Mouse (Mus musculus) lung, postnatal 36 days (tissue): ENCODE measurements at regions not wholly inside any gene's neighbourhood (a gene's known extent, or its start where the extent isn't known, plus 50 kb on each side); places are given as distances from the start of the nearest gene placed in this dataset.

Experiments used
- DNase-seq: peaks from one replicate; pipeline ENCODE4 v3.0.0; 2022; ENCODE audit warnings: mixed read lengths

DNA sequence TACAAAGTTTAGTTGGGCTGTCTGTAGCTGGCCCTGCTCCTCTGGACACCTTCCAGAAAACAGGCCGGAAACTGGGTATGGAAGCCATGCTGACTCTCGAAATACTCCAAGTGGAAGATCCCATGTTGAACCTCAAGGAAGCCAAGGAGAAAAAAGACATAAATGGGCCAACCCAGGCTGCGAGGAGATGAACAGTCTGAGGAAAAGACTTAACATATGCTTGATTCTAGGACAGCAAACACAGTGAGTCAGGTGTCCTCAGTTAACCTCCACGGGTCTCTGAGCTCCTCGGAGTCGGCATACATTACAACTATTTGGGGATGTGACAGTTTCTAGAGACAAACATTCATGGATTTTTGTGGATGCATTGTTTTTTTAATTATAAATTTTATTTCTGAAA, 60.0 kb upstream of the Msi2 start:
- DNase-seq: no peak

- no peak for DNase-seq
Observed at GRCm38 (mm10) chr11:88774401-88774931, 56.2 kb upstream of the Msi2 start.

DNA sequence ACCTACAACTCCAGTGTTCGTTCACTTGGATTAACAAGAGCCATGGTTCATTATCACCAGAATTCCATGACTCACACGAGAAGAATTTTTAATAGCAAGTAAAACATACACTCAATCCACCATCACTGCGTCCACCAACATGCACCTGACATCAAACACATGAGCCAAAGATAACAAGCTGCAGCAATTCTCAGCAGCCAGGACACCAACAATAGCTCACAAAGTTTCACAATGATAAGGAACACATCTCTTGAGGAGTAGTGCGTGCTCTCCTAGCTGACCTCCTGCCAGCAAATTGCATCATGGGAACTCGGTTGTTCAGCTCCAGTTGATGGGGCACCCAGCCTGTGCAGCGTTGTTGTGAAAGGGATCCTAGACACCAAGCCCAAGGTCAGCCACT, 55.6 kb upstream of the Msi2 start:
- DNase-seq: peak; percentile 10

DNA sequence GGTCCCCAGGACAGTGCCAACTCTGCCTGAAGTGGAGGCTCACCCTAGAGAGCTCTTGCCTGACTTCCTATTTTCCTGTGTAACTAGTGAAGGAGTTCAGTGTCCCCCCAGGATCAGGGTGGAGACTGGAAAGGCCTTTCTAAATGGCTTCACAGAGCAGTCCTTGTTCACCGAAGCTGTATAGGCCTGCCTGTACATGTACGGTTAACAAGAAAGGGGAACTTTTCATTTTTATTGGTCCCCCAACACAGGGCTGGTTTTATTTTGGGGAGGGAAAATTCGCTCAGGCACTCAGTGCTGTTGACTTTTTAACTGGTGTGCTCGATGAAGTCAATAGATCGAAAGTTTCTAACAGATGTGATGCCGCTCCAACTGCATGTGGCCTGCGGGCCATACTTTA, 52.1 kb upstream of the Msi2 start:
- no peak for DNase-seq
